Mouse (Mus musculus) forebrain, embryonic 13.5 days (tissue): ENCODE data around the gene Hcn3. TPM values are rescaled to one million over a fixed set of nuclear protein-coding genes. Genes with fewer than 3 reads are reported as not detected.
"Not testable (repeated sequence)": the region's sequence is repeated elsewhere in the genome, so short reads cannot be mapped to it uniquely, and the experiment has no call there.

Experiments used
- ATAC-seq: fragments of 200-750 bp; cut with Nextera tagmentation; 2 replicates; pipeline ENCODE4 v1.8.0; 2017
- H3K27ac ChIP-seq: fragments of 300-500 bp; sonication (generic); 2 replicates; pipeline ENCODE4 v1.5.1; 2015; ENCODE audit warnings: inconsistent platforms, mild to moderate bottlenecking, moderate library complexity
- H3K27me3 ChIP-seq: fragments of 300-500 bp; sonication (generic); 2 replicates; pipeline ENCODE4 v1.6.1; 2015; ENCODE audit warnings: mild to moderate bottlenecking, inconsistent platforms
- H3K36me3 ChIP-seq: fragments of 300-500 bp; sonication (generic); 2 replicates; pipeline ENCODE4 v1.6.1; 2015; ENCODE audit warnings: mild to moderate bottlenecking, inconsistent platforms; ENCODE audit not compliant: poor library complexity, severe bottlenecking
- H3K4me1 ChIP-seq: fragments of 300-500 bp; sonication (generic); 2 replicates; pipeline ENCODE4 v1.6.1; 2015; ENCODE audit warnings: inconsistent platforms
- H3K4me2 ChIP-seq: fragments of 300-500 bp; sonication (generic); 2 replicates; pipeline ENCODE4 v1.6.1; 2015; ENCODE audit warnings: inconsistent platforms, mild to moderate bottlenecking, moderate library complexity
- H3K4me3 ChIP-seq: fragments of 300-500 bp; sonication (generic); 2 replicates; pipeline ENCODE4 v1.5.1; 2015; ENCODE audit warnings: mild to moderate bottlenecking, inconsistent platforms
- H3K9ac ChIP-seq: fragments of 300-500 bp; sonication (generic); 2 replicates; pipeline ENCODE4 v1.6.1; 2015; ENCODE audit warnings: mild to moderate bottlenecking, inconsistent platforms
- H3K9me3 ChIP-seq: fragments of 300-500 bp; sonication (generic); replicated peaks from 2 replicates; pipeline ENCODE4 v1.6.1; 2016; ENCODE audit warnings: inconsistent platforms
- WGBS: fragments of 180-500 bp; shearing (Covaris S2); methylation state at CpG from one replicate; pipeline ENCODE4 v1.1.7; 2015; 5-methylcytosine and 5-hydroxymethylcytosine counted together
- polyA plus RNA-seq: library from polyadenylated mRNA; unstranded; fragments of >200 nt; fragmentation: Nextera tagmentation; extraction: Ambion mirVana; gene quantifications from 2 replicates; pipeline ENCODE4 v1.2.1, GENCODE M21; 2015

Gene Hcn3
- polyA plus RNA-seq, 1 experiment from 2014 or later = 19.0 TPM

DNA sequence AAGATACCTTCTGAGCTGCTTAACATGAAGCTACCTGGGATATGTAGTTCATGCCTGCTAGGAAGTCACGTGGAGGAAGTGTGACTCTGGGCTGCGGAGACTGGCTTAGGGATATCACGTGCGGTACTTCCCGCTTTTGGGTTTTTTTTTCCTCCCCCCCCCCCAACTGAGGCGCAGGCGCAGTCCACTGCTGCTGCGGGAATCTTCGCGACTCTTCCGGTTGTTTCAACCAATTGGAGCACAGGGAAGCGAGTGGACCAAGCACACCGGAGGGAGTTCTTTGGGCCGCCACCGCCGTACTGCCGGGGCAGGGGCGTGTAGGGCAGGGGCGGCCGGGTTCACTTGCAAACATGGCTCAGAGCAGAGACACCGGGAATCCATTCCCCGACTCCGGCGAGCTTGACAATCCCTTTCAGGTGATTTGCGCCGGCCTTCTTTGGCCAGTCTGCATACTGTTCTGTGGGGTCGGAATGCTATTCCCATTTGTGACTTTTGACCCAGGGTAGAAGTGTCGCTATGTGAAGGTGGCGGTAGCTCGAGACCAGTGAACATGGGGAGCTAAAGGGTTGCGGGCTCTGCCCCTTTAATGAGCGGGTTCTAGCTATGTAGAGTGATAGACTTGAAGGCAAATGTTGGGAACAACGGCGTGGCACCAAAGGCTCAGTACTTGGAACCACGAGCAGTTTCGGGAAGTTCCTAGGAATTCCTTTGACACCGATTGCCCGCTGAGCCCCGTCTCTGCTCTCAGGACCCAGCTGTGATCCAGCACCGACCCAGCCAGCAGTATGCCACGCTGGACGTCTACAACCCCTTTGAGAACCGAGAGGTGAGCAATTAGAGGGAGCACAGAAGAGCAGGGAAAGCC is 17.5 kb upstream of the Hcn3 start, which contains the start of gene Scamp3:
Scamp3 (plus strand) TSS at position 232 of the 865 bp plus-strand sequence.
- ATAC-seq = peak; percentile 98
- Histone ChIP-seq H3K27ac (0 out of 2 replicates have a peak within 1 kb of the TSS, but pooled peaks have one; percentile 28), H3K9me3 (no peaks in the 10 kb centered on the region), H3K4me1 (peaks cover 18% of the 10 kb centered on the region), H3K9ac (peak within 1 kb of the TSS; percentile 83), H3K27me3 (no peaks in the 10 kb centered on the region), H3K4me3 (peak within 1 kb of the TSS; percentile 71), H3K36me3 (peaks cover 78% of the 10 kb centered on the region), H3K4me2 (peak within 1 kb of the TSS; percentile 97)
- under 1% methylated on average over 43 of the region's 43 CpGs for WGBS

- H3K4me2 ChIP-seq = no peak overlapping the region
- peak; percentile 6; the same call in 1 of the 2 replicates for ATAC-seq
- no peaks in the 10 kb centered on the region for H3K27me3 ChIP-seq
- WGBS = 82% methylated on average over 7 of the region's 7 CpGs
- peaks cover 16% of the 10 kb centered on the region for H3K4me1 ChIP-seq
- H3K36me3 ChIP-seq = peaks cover 78% of the 10 kb centered on the region
- no peak overlapping the region for H3K4me3 ChIP-seq
- H3K9ac ChIP-seq = no peak overlapping the region
- no peaks in the 10 kb centered on the region for H3K9me3 ChIP-seq
- H3K27ac ChIP-seq = no peak overlapping the region
Measured at GRCm38 (mm10) chr3:89176421-89176820, 16.4 kb upstream of the Hcn3 start.

DNA sequence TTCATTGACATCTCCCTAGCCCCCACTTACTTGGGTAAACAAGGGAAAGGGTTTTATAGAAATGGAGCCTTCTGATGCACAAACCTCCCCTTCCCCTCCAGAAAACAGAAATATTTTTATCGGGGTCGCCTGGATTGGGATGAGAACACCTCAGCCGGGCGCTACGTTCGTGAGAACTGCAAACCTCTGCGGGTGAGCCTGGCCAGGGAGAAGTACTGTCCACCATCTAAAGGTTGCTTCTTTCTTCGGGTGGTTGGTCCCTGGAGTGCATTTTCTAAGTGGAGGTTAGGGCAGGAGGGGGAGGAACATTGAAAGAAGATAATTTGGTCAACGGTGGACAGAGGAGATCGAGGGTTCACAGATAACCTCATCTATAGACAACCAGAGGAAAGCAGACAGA is 15.5 kb upstream of the Hcn3 start:
- H3K4me3 ChIP-seq = no peak overlapping the region
- 93% methylated on average over 10 of the region's 10 CpGs for WGBS
- no peak overlapping the region for H3K4me2 ChIP-seq
- peaks cover 77% of the 10 kb centered on the region for H3K36me3 ChIP-seq
- no peak overlapping the region for H3K27ac ChIP-seq
- H3K9ac ChIP-seq = no peak overlapping the region
- no peaks in the 10 kb centered on the region for H3K27me3 ChIP-seq
- no peaks in the 10 kb centered on the region for H3K9me3 ChIP-seq
- H3K4me1 ChIP-seq = peaks cover 16% of the 10 kb centered on the region
- ATAC-seq = no peak

DNA sequence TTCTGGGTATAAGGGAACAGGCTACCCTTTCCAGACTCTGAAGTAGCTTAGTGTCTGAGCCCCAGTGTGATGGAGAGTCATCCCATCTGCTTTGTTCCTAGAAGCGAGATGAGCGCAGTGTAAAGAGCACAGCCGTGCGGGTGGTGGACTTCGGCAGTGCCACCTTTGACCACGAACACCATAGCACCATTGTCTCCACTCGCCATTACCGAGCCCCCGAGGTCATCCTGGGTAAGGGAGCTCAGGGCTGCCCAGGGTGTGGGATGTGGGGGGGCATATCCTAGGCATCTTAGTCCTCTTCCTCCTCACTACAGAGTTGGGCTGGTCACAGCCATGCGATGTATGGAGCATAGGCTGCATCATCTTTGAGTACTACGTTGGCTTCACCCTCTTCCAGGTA is 14.8 kb upstream of the Hcn3 start:
- H3K27me3 ChIP-seq = no peaks in the 10 kb centered on the region
- H3K4me1 ChIP-seq = peaks cover 16% of the 10 kb centered on the region
- no peaks in the 10 kb centered on the region for H3K9me3 ChIP-seq
- H3K4me3 ChIP-seq = no peak overlapping the region
- H3K4me2 ChIP-seq = no peak overlapping the region
- WGBS = 96% methylated on average over 11 of the region's 11 CpGs
- H3K36me3 ChIP-seq = peaks cover 77% of the 10 kb centered on the region
- no peak overlapping the region for H3K9ac ChIP-seq
- H3K27ac ChIP-seq = no peak overlapping the region
- no peak for ATAC-seq

- no peak overlapping the region for H3K4me3 ChIP-seq
- H3K9me3 ChIP-seq = no peaks in the 10 kb centered on the region
- H3K4me1 ChIP-seq = peaks cover 28% of the 10 kb centered on the region
- peaks cover 50% of the 10 kb centered on the region for H3K36me3 ChIP-seq
- H3K4me2 ChIP-seq = no peak overlapping the region
- WGBS = 96% methylated on average over 19 of the region's 19 CpGs
- no peak for ATAC-seq
- no peaks in the 10 kb centered on the region for H3K27me3 ChIP-seq
- no peak overlapping the region for H3K27ac ChIP-seq
- H3K9ac ChIP-seq = 0 out of 2 replicates have a peak overlapping the region, but pooled peaks have one; percentile 21
Measured at GRCm38 (mm10) chr3:89166945-89167344, 6.9 kb upstream of the Hcn3 start.

DNA sequence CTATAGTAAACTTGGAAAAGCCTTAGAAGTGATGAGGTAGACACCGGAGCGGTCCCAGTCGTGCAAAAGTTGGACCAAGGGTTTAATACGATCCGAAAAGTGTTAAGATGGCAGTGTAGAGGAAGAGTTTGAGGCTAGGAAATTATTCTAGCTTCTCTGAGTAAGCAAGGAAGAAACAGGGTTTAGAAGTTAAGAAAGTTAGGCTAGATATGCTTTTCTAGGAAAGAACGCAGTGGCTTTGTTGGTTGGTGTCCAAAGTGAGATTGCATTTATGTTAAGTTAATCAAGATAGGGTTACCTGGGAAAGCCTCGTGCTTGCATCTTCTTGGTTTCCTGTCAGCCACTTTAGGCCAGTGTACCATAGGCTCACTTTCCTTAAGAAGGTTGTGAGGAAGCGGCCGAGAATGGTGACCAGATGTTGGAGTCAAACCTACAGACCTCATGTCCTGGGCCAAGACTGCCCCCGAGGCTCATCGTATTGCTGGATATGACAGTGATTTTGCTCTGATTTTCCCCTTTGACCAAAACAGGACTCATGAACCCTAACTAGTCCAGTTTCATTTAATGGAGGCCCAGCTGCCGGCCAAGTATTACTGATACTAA is 5.4 kb upstream of the Hcn3 start:
- peaks cover 36% of the 10 kb centered on the region for H3K36me3 ChIP-seq
- H3K27ac ChIP-seq = peak overlapping the region; percentile 93
- 26% methylated on average over 12 of the region's 12 CpGs for WGBS
- H3K9ac ChIP-seq = peak overlapping the region; percentile 88
- H3K4me2 ChIP-seq = peak overlapping the region; percentile 66
- peaks cover 28% of the 10 kb centered on the region for H3K4me1 ChIP-seq
- ATAC-seq = no peak
- peak overlapping the region; percentile 88 for H3K4me3 ChIP-seq
- no peaks in the 10 kb centered on the region for H3K27me3 ChIP-seq
- no peaks in the 10 kb centered on the region for H3K9me3 ChIP-seq

- peaks cover 29% of the 10 kb centered on the region for H3K4me1 ChIP-seq
- peak; percentile 97 for ATAC-seq
- WGBS = under 1% methylated on average over 77 of the region's 79 CpGs
- H3K27me3 ChIP-seq = no peaks in the 10 kb centered on the region
- H3K9me3 ChIP-seq = no peaks in the 10 kb centered on the region
- peak within 1 kb of the TSS; percentile 66 for H3K4me2 ChIP-seq
- H3K9ac ChIP-seq = peak within 1 kb of the TSS; percentile 88
- H3K36me3 ChIP-seq = peaks cover 29% of the 10 kb centered on the region
- peak within 1 kb of the TSS; percentile 88 for H3K4me3 ChIP-seq
- H3K27ac ChIP-seq = peak within 1 kb of the TSS; percentile 93
Measured at GRCm38 (mm10) chr3:89164506-89165267, 4.7 kb upstream of the Hcn3 start, which contains the start of gene Clk2. Gene Clk2 (plus strand): TSS chr3:89164795.

- H3K9me3 ChIP-seq = no peaks in the 10 kb centered on the region
- no peak for ATAC-seq
- peak overlapping the region; percentile 66 for H3K4me2 ChIP-seq
- no peak overlapping the region for H3K27ac ChIP-seq
- H3K4me1 ChIP-seq = peaks cover 38% of the 10 kb centered on the region
- no peaks in the 10 kb centered on the region for H3K27me3 ChIP-seq
- H3K9ac ChIP-seq = peak overlapping the region; percentile 88
- peaks cover 20% of the 10 kb centered on the region for H3K36me3 ChIP-seq
- WGBS = 83% methylated on average over 5 of the region's 5 CpGs
- H3K4me3 ChIP-seq = peak overlapping the region; percentile 88
Measured at GRCm38 (mm10) chr3:89163643-89164245, 3.7 kb upstream of the Hcn3 start.

DNA sequence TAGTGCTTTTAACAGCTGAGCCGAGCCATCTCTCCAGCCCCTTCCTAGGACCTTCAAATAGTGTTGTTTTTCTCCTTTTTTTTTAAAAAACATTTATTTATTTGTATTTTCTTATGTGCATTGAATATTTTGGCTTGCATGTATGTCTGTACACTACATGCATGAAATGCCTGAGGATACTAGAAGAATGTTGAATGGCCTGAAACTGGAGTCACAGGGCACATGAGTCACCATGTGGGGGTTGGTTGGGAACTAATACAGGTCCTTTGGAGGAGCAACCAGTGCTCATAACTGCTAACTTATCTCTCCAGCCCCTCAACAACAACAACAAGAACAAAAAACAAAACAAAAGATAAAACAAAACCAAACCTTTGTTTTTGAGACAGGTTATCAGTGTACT is 3.1 kb upstream of the Hcn3 start:
- peaks cover 44% of the 10 kb centered on the region for H3K4me1 ChIP-seq
- 88% methylated on average over 1 of the region's 1 CpGs for WGBS
- ATAC-seq = no peak

DNA sequence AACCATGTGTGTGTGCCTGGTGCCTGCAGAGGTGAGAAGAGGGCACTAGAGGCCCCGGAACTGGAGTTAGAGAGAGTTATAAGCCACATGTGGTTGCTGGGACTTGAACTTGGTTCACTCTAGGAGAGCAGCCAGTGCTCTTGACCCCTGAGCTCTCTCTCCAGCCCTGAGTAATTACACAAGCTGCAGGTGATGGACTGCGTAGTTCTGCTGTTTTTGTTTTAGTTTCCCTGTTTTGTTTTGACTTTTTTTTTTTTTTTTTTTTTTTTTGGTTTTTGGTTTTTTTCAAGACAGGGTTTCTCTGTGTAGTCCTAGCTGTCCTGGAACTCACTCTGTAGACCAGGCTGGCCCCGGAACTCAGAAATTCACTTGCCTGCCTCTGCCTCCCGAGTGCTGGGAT is 1.8 kb upstream of the Hcn3 start:
- Histone ChIP-seq H3K4me1 (peaks cover 44% of the 10 kb centered on the region), H3K27ac (no peak overlapping the region), H3K4me2 (no peak overlapping the region), H3K9ac (no peak overlapping the region), H3K4me3 (no peak overlapping the region), H3K27me3 (no peaks in the 10 kb centered on the region), H3K36me3 (peaks cover 1% of the 10 kb centered on the region; the same call in 1 of the 2 replicates), H3K9me3 (no peaks in the 10 kb centered on the region)
- ATAC-seq = no peak
- 82% methylated on average over 4 of the region's 4 CpGs for WGBS

More for the DNA sequence above, 3.1 kb upstream of the Hcn3 start:
- no peak overlapping the region for H3K4me3 ChIP-seq
- H3K27me3 ChIP-seq = no peaks in the 10 kb centered on the region
- H3K36me3 ChIP-seq = peaks cover 14% of the 10 kb centered on the region
- no peak overlapping the region for H3K4me2 ChIP-seq
- H3K9me3 ChIP-seq = no peaks in the 10 kb centered on the region
- no peak overlapping the region for H3K27ac ChIP-seq
- H3K9ac ChIP-seq = no peak overlapping the region

DNA sequence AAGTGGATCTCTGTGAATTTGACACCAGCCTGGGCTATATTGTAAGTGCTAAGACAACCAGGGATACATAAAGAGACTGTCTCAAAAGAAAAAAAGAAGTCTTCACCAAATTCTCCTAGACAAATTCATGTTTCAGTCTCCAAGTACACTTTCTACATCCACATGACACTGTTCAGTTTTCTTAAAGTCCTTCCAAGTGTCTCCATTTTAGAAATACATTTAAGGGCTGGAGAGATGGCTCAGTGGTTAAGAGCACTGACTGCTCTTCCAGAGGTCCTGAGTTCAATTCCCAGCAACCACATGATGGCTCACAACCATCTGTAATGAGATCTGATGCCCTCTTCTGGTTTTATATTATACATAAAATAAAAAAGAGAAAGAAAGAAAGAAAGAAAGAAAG is 1.2 kb upstream of the Hcn3 start:
- not testable (repeated sequence) for H3K27ac ChIP-seq, H3K4me3 ChIP-seq, H3K4me2 ChIP-seq, H3K27me3 ChIP-seq, H3K9me3 ChIP-seq, H3K36me3 ChIP-seq, H3K9ac ChIP-seq, ATAC-seq
- peaks cover 39% of the 10 kb centered on the region for H3K4me1 ChIP-seq
